Mouse (Mus musculus) brain, embryonic 14.5 days (tissue): ENCODE measurements around the gene Slc19a3.

ENCODE experiments used
- CTCF ChIP-seq: fragments of 200-500 bp; IDR thresholded peaks from 2 replicates; pipeline ENCODE4 v1.5.1; 2012; ENCODE audit warnings: inconsistent platforms, mild to moderate bottlenecking, moderate library complexity, borderline replicate concordance; ENCODE audit not compliant: insufficient read depth, insufficient read length; ENCODE audit errors: extremely low read depth
- POLR2A ChIP-seq: fragments of 200-500 bp; IDR thresholded peaks from 2 replicates; pipeline ENCODE4 v1.6.1; 2012; ENCODE audit warnings: mild to moderate bottlenecking, inconsistent platforms, borderline replicate concordance; ENCODE audit not compliant: poor library complexity, insufficient read depth, insufficient read length, severe bottlenecking; ENCODE audit errors: extremely low read depth

DNA sequence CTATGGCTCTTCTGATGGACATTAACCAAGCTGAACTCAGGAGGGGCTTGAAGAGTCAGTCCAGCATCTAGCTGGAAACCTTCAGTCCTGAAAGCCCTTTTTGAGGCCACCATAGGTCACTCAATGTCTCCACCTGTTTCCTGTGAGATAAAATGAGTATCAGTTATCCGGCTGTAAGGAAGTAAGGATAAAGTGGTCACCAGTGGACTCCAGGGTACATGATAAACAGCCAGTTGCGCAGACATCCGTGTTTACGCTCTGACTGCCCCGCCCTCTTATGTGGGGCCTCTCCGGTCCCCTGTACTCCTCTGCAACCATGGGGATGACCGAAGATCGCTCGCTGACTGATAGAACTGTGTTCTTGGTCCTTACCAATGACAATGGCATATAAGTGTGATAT lies 63.9 kb downstream of the Slc19a3 start:
- TF ChIP-seq CTCF (no peak), POLR2A (no peak)
